Mouse (Mus musculus): ENCODE results near the gene Gm19410.

Gm19410 gene

DNA sequence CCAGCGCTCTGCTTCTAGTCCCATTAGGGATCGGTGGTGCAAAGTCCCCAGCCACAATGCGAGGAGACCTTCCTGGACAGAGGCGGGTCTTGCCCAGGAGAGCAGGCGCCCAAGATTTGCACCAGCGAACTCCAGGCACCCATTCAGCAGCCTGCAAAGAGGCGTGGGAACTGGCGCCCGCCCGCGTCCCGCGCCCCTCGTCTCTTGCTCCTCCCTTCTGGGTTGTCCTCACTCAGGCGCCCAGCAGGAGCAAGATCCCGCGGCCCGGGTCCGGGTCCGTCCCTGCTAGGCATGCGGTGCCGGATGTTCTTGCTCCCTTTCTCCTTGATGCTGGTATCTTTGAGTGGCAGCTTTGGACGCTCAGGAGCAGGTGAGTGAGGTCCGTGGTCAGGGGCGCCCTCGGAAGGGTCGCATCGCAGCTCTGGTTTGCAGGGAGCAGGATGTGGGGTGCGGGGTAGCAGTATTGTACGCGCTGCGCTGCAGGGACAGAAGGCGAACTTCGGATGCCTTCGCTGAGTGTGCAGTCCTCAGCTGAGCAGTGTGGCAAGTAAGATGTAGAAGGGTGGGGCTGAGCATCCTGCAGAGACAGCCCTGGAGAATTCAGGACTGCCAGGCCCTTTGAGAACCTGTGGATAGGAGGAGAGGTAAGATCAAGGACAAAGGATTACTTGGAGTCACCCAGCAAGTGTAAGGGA, at the start of gene Gm19410:
Gene Gm19410 (plus strand): TSS at position 292 of the 695 bp plus-strand sequence.
- peak in 1 of 2 experiments; percentile 2 for DNase-seq

DNA sequence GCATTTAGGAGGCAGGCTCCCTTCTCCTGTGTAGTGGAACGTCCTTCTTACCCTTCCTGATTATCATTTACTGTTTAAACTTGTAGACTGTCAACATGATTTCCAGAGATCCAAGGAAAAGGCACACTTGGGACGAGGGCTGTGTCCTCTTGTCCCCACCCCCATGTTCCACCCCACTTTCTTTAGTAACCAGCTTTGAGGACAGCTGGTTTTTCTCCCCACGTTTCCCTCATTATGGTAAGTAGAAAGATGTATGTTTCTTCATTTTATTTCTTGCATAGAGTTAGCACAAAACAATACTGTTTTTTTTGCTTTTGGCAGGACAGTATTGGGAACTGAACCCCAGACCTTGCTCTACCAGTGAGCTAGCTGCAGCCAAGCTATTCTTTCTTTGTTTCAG, 34.8 kb upstream of the Gm19410 start:
- no peak for DNase-seq

DNA sequence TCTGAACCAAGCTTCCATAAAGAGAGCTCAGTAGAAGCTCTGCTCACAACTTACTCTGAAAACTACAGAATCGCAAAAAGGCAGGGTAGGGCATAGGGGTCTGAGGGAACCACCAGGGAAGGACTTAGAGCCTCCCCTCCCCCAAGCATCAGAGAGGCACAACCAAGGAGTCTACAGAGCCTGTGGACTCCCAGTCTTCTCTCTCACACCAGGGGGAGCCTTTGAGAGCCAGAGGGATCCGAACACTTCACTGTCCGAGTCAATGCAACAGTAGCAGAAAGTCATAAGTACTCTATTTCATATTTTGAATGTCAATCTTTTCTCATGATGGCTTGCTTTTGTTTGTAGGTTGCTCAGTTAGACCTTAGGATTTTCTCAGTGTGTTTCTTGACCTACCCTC, 30.2 kb upstream of the Gm19410 start:
- DNase-seq: no peak

DNA sequence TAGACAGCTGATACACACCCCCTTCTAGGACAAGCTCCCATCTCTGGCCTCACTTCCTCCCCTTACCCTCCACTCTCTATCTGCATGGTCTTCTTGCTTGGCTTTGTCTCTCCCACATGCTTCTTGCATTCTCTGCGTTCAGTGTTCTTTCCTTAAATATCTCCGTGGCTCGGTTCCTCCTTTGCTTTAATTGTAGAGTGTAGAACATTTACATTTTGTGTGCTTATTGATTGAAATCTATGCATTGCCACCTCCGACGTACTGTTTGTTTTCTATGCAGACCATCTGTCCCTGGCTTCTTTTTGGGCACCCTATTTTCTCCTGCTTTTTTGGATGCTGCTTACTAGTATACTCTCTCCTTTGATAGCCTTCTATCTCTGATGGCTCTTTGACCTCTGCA, 9.4 kb upstream of the Gm19410 start:
- no peak for DNase-seq

DNA sequence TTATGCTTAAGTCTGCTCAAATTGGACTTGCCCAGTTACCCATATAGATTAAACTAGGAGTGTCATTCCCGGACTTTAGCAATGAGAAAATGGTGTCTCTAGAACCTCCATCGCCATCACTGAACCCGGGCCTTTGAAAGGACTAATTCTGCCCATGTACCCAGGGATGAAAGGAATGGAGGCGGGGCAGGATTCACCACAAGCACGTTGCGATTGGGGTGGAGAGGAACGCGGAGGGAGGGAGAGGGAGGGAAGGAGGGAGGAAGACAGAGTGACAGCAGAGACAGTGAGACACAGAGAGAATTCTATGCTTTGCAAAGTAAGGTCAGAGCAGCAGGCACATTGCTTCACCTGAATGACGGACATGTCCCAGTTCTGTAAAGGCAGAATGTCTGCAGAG, 570 bp upstream of the Gm19410 start:
- no peak for DNase-seq

DNA sequence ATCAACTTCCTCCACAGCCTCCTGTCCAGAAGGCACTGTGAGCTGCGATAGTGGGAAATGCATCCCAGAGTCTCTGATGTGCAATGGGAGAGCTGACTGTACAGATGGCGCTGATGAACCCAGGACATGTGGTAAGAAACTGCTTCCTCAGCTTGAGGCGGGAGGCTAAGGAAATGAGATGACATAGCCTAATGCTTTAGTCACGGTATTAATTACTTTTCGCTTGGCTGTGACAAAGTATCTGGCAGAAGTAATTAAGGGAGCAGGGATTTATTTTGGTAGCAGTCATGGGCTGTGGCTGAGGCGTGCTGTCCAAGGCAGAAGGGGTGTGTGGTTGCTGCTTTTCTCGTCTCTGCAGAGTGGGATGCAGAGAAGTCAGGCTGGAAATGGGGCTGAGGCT, 7.9 kb downstream of the Gm19410 start:
- DNase-seq: peak; percentile 20 to 23

Measured in cerebellum, adult 18-20 months (tissue).